Mouse (Mus musculus): ENCODE results near the gene Foxo1. TPM values are rescaled to one million over a fixed set of nuclear protein-coding genes. Genes with fewer than 3 reads are reported as not detected.

The Foxo1 gene
- polyA plus RNA-seq, 1 experiment from 2014 or later = 2.2 TPM

- Histone ChIP-seq H3K4me1 (ENCODE audit: control insufficient read depth, low read depth, low read length) (no peaks in the 10 kb centered on the region), H3K27ac (ENCODE audit: low read length) (no peak overlapping the region), H3K36me3 (ENCODE audit: control insufficient read depth, insufficient read depth) (no peaks in the 10 kb centered on the region), H3K4me2 (ENCODE audit: low read depth, low read length) (no peak overlapping the region), H3K27me3 (ENCODE audit: control insufficient read depth, insufficient read depth, low read depth, low read length) (no peaks in the 10 kb centered on the region), H3K9ac (ENCODE audit: low read depth, low read length) (no peak overlapping the region), H3K9me3 (replicated peaks; ENCODE audit: control insufficient read depth, low read length) (no peaks in the 10 kb centered on the region), H3K4me3 (ENCODE audit: low read depth, low read length) (no peak overlapping the region)
- 58% methylated on average over 7 of the region's 7 CpGs for WGBS (ENCODE audit: insufficient replicate concordance)
- ATAC-seq (ENCODE audit: low read depth) = no peak
Measured at GRCm38 (mm10) chr3:52354203-52354602, 86.1 kb downstream of the Foxo1 start.

DNA sequence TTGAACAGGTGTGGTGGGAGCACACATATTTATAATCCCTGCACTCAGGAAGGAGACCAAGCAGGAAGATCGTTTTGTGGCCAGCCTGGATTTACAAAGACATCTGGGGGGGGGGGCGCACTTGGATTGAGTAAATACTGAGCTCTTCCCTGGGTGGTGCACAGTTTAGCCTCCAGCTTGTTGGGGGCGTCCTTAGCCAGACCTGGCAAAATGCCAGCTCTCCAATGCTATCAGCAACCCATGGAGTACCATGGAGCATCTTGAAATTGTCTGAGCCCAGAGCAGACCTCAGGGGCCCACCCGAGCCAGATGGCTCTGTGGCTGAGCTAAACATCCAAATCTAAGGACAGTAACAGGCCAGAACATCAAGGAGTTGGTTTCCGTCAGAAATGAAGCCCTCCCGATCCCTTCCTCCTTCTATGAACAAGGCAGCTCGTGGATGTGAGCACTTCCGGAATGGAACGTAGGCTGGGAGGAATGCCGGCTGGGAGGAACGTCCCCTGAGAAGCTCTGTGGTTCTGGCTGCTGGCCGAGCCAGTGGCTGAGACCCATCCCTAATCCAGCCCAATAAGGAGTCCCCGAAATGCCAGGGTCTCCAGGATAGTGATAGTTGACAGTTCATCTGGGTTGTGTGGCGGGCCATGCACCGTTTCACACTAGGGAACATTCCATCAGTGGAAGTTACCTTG is 89.3 kb downstream of the Foxo1 start:
- no peak for ATAC-seq (ENCODE audit: low read depth)
- Histone ChIP-seq H3K27me3 (ENCODE audit: control insufficient read depth, insufficient read depth, low read depth, low read length) (no peaks in the 10 kb centered on the region), H3K27ac (ENCODE audit: low read length) (no peak overlapping the region), H3K9me3 (replicated peaks; ENCODE audit: control insufficient read depth, low read length) (no peaks in the 10 kb centered on the region), H3K4me2 (ENCODE audit: low read depth, low read length) (no peak overlapping the region), H3K9ac (ENCODE audit: low read depth, low read length) (no peak overlapping the region), H3K36me3 (ENCODE audit: control insufficient read depth, insufficient read depth) (no peaks in the 10 kb centered on the region), H3K4me3 (ENCODE audit: low read depth, low read length) (no peak overlapping the region), H3K4me1 (ENCODE audit: control insufficient read depth, low read depth, low read length) (no peaks in the 10 kb centered on the region)
- WGBS (ENCODE audit: insufficient replicate concordance) = 70% methylated on average over 15 of the region's 15 CpGs

DNA sequence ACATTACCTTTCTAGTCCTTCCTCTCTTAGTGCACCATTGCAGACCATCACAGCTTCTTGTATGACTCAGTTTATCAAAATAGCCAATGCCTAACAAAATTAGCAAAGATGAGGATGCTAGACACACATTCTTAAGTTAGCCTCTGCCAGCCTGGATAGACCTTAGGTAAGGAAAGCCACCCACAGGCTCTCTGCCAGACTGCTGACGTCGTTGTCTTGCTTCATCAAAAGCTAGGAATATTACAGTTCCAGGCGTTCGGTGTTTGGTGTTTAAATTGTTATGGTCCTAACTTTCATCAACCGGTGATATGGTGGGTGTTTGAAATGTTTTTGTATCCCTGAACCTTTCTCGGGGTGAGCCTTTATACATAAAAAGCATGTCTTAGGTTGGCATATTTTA is 96.4 kb downstream of the Foxo1 start:
- no peak overlapping the region for H3K4me2 ChIP-seq (ENCODE audit: low read depth, low read length)
- H3K9me3 ChIP-seq (replicated peaks; ENCODE audit: control insufficient read depth, low read length) = no peaks in the 10 kb centered on the region
- no peaks in the 10 kb centered on the region for H3K4me1 ChIP-seq (ENCODE audit: control insufficient read depth, low read depth, low read length)
- H3K36me3 ChIP-seq (ENCODE audit: control insufficient read depth, insufficient read depth) = no peaks in the 10 kb centered on the region
- H3K4me3 ChIP-seq (ENCODE audit: low read depth, low read length) = no peak overlapping the region
- no peak for ATAC-seq (ENCODE audit: low read depth)
- 74% methylated on average over 6 of the region's 6 CpGs for WGBS (ENCODE audit: insufficient replicate concordance)
- H3K27ac ChIP-seq (ENCODE audit: low read length) = no peak overlapping the region
- H3K9ac ChIP-seq (ENCODE audit: low read depth, low read length) = no peak overlapping the region
- no peaks in the 10 kb centered on the region for H3K27me3 ChIP-seq (ENCODE audit: control insufficient read depth, insufficient read depth, low read depth, low read length)

DNA sequence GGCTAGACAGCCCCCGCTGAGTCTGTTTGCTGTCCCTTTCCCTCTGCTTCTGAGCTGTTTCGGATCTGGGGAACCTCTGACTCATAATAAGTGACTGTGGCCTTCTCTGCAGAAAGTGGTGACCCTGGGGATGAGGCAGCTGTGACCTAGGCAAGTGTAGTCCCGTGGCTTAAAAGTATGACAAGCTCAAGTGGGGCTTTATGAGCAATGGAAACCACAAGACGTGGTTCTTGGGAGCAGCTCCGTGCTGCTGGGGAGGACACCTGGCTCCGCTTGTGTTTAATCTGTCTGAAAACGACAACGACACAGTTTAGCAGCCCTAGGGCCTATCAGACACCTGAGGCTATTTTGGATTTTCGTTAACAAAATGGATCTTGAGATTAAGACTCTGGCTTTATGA is 101.1 kb downstream of the Foxo1 start:
- no peak overlapping the region for H3K4me2 ChIP-seq (ENCODE audit: low read depth, low read length)
- ATAC-seq (ENCODE audit: low read depth) = no peak
- H3K4me3 ChIP-seq (ENCODE audit: low read depth, low read length) = no peak overlapping the region
- no peaks in the 10 kb centered on the region for H3K36me3 ChIP-seq (ENCODE audit: control insufficient read depth, insufficient read depth)
- H3K4me1 ChIP-seq (ENCODE audit: control insufficient read depth, low read depth, low read length) = no peaks in the 10 kb centered on the region
- H3K9ac ChIP-seq (ENCODE audit: low read depth, low read length) = no peak overlapping the region
- 60% methylated on average over 9 of the region's 9 CpGs for WGBS (ENCODE audit: insufficient replicate concordance)
- H3K27ac ChIP-seq (ENCODE audit: low read length) = no peak overlapping the region
- no peaks in the 10 kb centered on the region for H3K27me3 ChIP-seq (ENCODE audit: control insufficient read depth, insufficient read depth, low read depth, low read length)
- H3K9me3 ChIP-seq (replicated peaks; ENCODE audit: control insufficient read depth, low read length) = no peaks in the 10 kb centered on the region

DNA sequence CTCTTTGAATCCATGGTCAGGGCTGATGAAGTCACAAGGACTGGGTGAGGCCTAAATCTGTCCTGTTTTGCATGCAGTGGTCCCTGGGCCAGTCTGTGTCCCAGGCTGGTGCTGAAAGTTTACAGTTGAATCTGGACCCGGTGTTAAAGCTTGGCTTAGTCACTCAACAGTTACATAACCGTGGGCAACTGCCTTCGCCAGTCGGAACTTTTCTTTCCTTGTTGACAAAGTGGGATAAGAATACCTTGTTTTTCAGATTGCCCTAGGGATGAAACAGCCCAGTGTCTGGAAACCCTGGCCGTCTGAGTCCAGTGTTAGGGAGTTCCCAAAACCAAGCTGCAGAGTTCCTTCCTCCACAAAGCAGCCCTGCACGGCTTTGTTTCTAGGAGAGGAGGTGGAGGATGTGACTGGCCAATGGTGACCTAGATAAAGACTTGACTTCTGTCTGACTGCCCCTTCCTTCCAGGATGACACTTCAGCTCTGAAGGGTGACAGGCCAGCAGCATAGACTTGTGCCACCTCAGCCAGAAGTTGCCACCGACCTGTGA is 101.8 kb downstream of the Foxo1 start:
- no peak overlapping the region for H3K4me2 ChIP-seq (ENCODE audit: low read depth, low read length)
- no peaks in the 10 kb centered on the region for H3K4me1 ChIP-seq (ENCODE audit: control insufficient read depth, low read depth, low read length)
- no peak overlapping the region for H3K4me3 ChIP-seq (ENCODE audit: low read depth, low read length)
- no peak overlapping the region for H3K27ac ChIP-seq (ENCODE audit: low read length)
- no peaks in the 10 kb centered on the region for H3K9me3 ChIP-seq (replicated peaks; ENCODE audit: control insufficient read depth, low read length)
- no peak overlapping the region for H3K9ac ChIP-seq (ENCODE audit: low read depth, low read length)
- H3K27me3 ChIP-seq (ENCODE audit: control insufficient read depth, insufficient read depth, low read depth, low read length) = no peaks in the 10 kb centered on the region
- H3K36me3 ChIP-seq (ENCODE audit: control insufficient read depth, insufficient read depth) = no peaks in the 10 kb centered on the region
- no peak for ATAC-seq (ENCODE audit: low read depth)
- WGBS (ENCODE audit: insufficient replicate concordance) = 50% methylated on average over 7 of the region's 7 CpGs

DNA sequence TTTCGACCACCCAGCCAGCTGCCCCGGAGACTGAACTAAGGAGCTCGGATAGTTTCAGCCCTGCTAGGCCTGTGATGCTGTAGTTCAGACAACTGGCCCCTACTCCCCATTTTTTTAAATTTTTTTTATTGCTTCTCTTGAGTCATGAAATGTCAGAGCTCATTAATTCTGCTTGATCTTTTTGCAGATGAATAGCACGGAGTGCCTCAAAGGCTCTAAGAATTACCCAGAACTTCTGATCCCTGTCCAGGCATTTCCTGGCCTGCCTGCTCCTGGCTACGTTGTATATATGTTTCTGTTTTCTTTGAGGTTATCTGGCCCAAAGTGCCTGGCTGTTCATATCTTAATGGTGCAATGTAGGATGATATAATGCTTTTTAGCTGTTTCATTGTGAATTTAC is 108.8 kb downstream of the Foxo1 start:
- H3K9me3 ChIP-seq (replicated peaks; ENCODE audit: control insufficient read depth, low read length) = no peaks in the 10 kb centered on the region
- H3K4me3 ChIP-seq (ENCODE audit: low read depth, low read length) = no peak overlapping the region
- no peak overlapping the region for H3K4me2 ChIP-seq (ENCODE audit: low read depth, low read length)

DNA sequence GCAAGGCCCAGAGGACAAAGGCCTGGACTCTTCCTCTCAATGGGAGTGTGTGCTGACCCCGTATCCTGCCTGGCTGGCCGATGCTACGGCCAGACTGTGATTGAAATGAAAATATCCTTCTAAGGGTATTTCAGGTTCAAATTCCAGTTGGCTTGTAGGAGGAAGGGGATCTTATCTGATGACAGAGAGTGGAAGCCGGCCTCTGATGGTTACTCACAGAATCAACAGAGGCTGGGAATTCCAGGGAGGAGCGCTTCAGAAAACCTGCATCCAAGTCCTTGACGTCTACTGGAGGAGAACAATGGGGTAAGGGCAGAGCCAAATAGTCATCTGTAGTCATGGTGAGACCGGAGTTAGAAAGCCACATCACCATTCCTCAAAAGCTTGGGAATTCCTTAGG is 115.2 kb downstream of the Foxo1 start:
- no peak overlapping the region for H3K4me2 ChIP-seq (ENCODE audit: low read depth, low read length)
- no peaks in the 10 kb centered on the region for H3K9me3 ChIP-seq (replicated peaks; ENCODE audit: control insufficient read depth, low read length)
- H3K27ac ChIP-seq (ENCODE audit: low read length) = no peak overlapping the region
- H3K9ac ChIP-seq (ENCODE audit: low read depth, low read length) = no peak overlapping the region
- H3K36me3 ChIP-seq (ENCODE audit: control insufficient read depth, insufficient read depth) = no peaks in the 10 kb centered on the region
- no peaks in the 10 kb centered on the region for H3K27me3 ChIP-seq (ENCODE audit: control insufficient read depth, insufficient read depth, low read depth, low read length)
- no peak for ATAC-seq (ENCODE audit: low read depth)
- no peak overlapping the region for H3K4me3 ChIP-seq (ENCODE audit: low read depth, low read length)
- H3K4me1 ChIP-seq (ENCODE audit: control insufficient read depth, low read depth, low read length) = no peaks in the 10 kb centered on the region
- WGBS (ENCODE audit: insufficient replicate concordance) = 70% methylated on average over 7 of the region's 7 CpGs

More for the DNA sequence above, 108.8 kb downstream of the Foxo1 start:
- Histone ChIP-seq H3K9ac (ENCODE audit: low read depth, low read length) (no peak overlapping the region), H3K27ac (ENCODE audit: low read length) (no peak overlapping the region), H3K27me3 (ENCODE audit: control insufficient read depth, insufficient read depth, low read depth, low read length) (no peaks in the 10 kb centered on the region), H3K36me3 (ENCODE audit: control insufficient read depth, insufficient read depth) (no peaks in the 10 kb centered on the region), H3K4me1 (ENCODE audit: control insufficient read depth, low read depth, low read length) (no peaks in the 10 kb centered on the region)
- ATAC-seq (ENCODE audit: low read depth) = no peak
- 63% methylated on average over 5 of the region's 5 CpGs for WGBS (ENCODE audit: insufficient replicate concordance)

DNA sequence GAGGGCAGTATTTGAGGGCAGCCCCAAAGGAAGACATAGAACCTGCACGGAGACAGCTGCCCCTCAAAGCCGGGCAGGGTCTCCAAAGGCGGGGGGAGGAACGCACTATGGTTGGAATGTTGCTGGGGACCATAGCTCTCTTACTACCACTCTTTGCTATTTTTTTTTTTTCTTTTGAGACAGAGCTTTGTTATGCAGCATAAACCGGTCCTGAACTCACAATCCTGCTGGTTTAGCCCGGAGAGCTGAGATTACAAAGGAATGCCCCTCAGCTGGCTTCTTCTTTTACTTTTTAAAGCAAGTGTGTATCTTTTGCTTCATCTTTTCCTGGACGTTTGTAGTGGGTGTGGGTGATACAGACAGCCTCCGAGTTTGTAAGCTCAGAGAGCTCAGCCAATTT is 118.2 kb downstream of the Foxo1 start:
- no peak for ATAC-seq (ENCODE audit: low read depth)

GRCm38 (mm10) chr3:52390321-52390720 is 122.2 kb downstream of the Foxo1 start:
- Histone ChIP-seq H3K9me3 (replicated peaks; ENCODE audit: control insufficient read depth, low read length) (no peaks in the 10 kb centered on the region), H3K36me3 (ENCODE audit: control insufficient read depth, insufficient read depth) (no peaks in the 10 kb centered on the region), H3K27ac (ENCODE audit: low read length) (no peak overlapping the region), H3K27me3 (ENCODE audit: control insufficient read depth, insufficient read depth, low read depth, low read length) (no peaks in the 10 kb centered on the region), H3K4me2 (ENCODE audit: low read depth, low read length) (no peak overlapping the region), H3K9ac (ENCODE audit: low read depth, low read length) (no peak overlapping the region), H3K4me3 (ENCODE audit: low read depth, low read length) (no peak overlapping the region), H3K4me1 (ENCODE audit: control insufficient read depth, low read depth, low read length) (no peaks in the 10 kb centered on the region)
- whole genome bisulfite sequencing (ENCODE audit: insufficient replicate concordance) = 41% methylated on average over 7 of the region's 7 CpGs
- no peak for ATAC-seq (ENCODE audit: low read depth)

More for the DNA sequence above, 118.2 kb downstream of the Foxo1 start:
- WGBS (ENCODE audit: insufficient replicate concordance) = 46% methylated on average over 8 of the region's 8 CpGs
- Histone ChIP-seq H3K4me3 (ENCODE audit: low read depth, low read length) (no peak overlapping the region), H3K9ac (ENCODE audit: low read depth, low read length) (no peak overlapping the region), H3K9me3 (replicated peaks; ENCODE audit: control insufficient read depth, low read length) (no peaks in the 10 kb centered on the region), H3K27ac (ENCODE audit: low read length) (no peak overlapping the region), H3K36me3 (ENCODE audit: control insufficient read depth, insufficient read depth) (no peaks in the 10 kb centered on the region), H3K4me1 (ENCODE audit: control insufficient read depth, low read depth, low read length) (no peaks in the 10 kb centered on the region), H3K4me2 (ENCODE audit: low read depth, low read length) (no peak overlapping the region), H3K27me3 (ENCODE audit: control insufficient read depth, insufficient read depth, low read depth, low read length) (no peaks in the 10 kb centered on the region)

All from liver, embryonic 16.5 days (tissue).